Mouse (Mus musculus): Measurements from ENCODE around the gene Zrsr1. TPM values are rescaled to one million over a fixed set of nuclear protein-coding genes. Genes with fewer than 3 reads are reported as not detected.

Zrsr1 gene
- polyA plus RNA-seq, 1 experiment: 1.9 TPM

- no peak for TF ChIP-seq GATA1 (IDR thresholded peaks at IDR 0.05; ENCODE audit: low read length)
These were observed 15.6 kb downstream of the Zrsr1 start for GRCm38 (mm10) chr11:22987357-22987756.

DNA sequence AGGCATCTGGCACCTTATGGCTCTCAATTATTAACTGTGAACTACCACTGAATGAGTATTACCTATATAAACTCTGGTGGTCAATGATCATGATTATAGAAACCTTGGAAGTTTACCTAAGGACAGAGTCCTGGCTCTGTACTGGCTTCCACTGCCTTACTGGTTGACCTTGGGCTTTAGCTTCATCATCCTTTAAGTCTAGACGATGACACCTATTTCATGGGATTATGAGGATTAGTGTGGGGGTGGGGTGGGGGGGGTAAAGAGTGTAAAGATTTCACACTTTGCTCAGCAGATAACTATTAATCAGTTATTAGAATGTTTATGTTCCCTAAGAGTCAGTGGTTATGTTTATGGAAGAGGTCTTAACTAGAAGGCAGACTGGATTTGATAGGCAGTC, 18.0 kb downstream of the Zrsr1 start:
- TF ChIP-seq GATA1 (IDR thresholded peaks at IDR 0.05; ENCODE audit: low read length): no peak

DNA sequence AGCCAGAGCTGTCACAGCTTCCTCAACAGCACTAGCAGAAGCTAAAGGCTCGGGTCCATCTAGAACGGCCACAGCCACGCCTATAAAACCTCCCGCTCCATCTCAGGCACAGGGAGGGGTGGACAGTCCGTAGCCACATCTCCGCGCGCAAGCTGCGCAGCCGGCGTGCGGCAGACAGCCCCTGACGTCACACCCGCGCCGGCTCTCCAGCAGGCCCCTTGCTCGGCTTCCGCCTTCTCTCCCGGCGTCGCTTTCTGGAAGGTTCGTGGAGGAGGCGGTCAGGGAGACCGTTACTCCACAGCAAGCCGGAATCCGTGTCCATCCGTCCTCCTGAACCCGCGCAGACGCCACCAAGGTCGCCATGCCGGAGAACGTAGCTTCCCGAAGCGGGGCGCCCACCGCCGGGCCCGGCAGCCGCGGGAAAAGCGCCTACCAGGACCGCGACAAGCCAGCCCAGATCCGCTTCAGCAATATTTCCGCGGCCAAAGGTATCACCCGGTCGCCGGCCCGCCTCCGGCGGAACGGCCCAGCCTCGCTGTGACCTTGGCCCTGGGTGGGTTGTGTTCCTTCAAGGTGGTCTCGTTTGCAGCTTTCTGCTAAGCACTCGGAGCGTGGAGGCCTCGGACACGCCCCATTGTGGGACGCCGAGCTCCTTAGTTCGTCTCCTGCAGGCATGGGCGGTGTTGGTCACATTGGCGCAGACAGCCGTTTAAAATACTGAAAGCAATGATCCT, 18.8 kb downstream of the Zrsr1 start, which contains the start of gene Cct4:
Cct4 (plus strand) TSS at position 127 of the 734 bp plus-strand sequence.
- TF ChIP-seq GATA1 (IDR thresholded peaks at IDR 0.05; ENCODE audit: low read length): no peak

DNA sequence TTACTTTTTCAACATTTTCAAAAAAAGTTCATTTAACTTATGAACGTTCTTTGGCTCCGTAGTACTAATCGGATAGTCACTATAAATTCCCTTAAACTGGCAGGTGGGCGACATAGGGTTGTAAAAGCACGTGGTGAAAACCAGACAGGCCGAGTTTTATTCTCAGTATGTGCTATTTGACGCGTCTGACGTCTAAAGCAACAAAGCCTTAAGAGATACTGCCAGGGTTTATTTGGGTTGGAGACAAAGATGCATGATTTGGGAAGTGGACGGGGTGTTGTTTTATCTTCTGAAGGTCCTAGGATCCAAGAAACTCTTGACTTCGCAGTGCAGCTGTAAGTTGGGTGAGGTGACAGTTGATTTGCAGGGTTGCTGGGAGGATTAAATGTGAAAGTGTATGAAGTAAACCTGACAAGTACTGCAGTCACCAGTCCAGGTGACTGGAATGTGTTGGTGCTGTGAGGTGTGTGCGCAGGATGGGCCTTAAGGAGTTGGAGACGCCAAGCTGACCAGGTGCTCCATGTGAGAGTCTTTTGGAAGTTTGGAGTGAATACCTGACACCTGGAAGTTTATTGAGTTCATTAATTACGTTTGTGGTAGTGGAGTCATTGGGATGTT, 19.5 kb downstream of the Zrsr1 start:
- no peak for TF ChIP-seq GATA1 (IDR thresholded peaks at IDR 0.05; ENCODE audit: low read length)

DNA sequence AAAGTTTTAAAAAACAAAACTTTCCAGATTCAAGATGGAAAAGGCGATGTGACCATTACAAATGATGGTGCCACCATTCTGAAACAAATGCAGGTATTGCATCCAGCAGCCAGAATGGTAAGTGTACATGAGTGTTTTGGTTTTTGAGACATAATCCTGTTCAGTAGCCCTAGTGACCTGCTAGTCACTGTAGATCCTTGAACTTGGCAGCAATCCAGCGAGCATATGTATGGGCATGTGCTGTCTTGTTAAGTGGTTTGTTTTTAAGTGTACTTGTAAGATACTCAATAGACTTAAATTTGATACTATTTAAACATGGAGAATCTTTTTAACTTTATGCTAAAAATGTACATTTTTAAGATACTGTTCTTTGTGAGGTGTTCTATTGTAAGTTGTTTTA, 22.5 kb downstream of the Zrsr1 start:
- no peak for TF ChIP-seq GATA1 (IDR thresholded peaks at IDR 0.05; ENCODE audit: low read length)

DNA sequence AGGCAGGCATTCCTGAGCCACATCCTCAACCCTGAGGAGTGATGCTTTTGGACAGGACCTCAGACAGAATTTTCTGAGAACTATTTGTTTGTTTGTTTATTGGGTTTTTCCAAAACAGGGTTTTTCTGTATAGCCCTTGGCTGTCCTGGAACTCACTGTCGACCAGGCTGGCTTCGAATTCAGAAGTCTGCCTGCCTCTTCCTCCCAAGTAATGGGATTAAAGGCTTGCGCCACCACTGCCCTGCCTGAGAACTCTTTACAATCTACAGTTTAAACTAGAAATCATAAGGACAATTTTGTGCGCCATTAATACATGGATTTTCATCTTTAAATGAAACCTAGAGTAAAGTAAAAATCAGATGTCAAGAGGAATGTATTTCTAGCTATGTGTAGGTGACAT, 23.7 kb downstream of the Zrsr1 start:
- TF ChIP-seq GATA1 (IDR thresholded peaks at IDR 0.05; ENCODE audit: low read length): no peak

DNA sequence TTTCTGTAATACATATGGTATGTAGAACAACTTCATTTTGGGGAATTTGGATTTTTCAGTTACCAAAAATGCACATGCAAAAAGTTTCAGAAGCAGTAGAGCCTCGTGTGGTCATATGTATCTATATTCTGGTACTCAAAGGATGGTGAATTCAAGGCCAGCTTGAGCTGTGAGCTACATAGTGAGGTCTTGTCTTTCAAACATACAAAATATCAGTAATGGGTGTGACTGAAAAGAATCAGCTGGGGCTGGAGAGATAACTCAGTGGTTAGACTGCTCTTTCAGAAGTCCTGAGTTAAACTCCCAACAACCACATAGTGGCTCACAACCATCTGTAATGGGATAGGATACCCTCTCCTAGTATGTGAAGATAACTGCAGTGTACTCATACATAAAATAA, 26.5 kb downstream of the Zrsr1 start:
- no peak for TF ChIP-seq GATA1 (IDR thresholded peaks at IDR 0.05; ENCODE audit: low read length)

DNA sequence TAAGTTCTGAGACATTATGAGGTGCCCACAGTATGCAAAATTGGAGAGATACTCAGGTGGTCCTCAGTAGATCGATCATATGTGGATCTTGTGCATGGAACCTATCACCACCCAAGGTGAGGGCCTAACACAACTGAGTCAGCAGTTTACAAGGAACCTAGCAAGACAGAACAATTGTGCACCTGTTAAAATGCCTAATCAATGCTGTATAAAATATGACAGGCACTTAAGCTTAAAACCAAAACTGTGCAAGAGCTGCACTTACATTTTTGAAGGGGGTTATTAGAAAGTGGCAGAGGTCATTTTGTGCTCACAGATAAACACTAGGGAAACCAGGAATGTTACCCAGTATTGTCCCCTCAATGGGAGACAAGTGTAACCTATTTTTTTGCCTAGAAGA, 33.5 kb downstream of the Zrsr1 start:
- no peak for TF ChIP-seq GATA1 (IDR thresholded peaks at IDR 0.05; ENCODE audit: low read length)

- TF ChIP-seq GATA1 (IDR thresholded peaks at IDR 0.05; ENCODE audit: low read length): no peak
These were observed 35.3 kb downstream of the Zrsr1 start for GRCm38 (mm10) chr11:23007166-23007480.

DNA sequence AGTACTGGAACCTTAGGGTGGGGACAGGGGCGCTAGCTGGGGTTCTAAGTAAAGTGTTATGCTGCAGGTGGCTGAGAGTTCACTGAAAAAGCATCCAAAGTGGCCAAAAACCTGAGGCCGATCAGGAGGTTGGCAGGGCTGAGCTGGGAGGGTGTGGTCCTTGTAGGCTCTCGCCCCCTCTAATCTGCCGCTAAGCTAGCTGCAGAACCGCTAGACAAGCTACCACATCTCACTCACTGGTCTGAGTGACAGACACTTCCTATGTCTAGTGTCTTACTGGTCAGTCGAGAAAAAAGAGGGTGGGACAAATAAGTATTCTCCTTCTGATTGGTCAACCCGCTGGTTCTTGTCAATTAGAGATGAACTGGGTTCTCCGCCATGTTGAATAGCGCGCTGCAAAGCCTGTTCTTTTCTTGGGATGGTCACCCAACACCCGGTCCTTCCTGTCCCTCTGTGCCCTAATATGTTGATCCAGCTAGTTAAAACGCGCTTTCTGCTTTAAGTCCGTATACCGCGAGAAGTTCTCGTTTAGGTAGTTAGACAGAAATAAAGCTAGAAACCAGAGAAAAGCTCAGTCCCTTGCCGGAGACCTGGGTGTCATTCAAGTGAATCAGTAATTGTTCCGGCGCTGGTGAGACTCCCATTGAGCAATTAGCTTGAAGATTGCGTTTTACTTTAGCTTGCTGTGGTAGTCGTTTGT, 35.8 kb downstream of the Zrsr1 start, which contains the start of gene Fam161a:
Fam161a (plus strand) TSS at position 51 of the 700 bp plus-strand sequence.
- no peak for TF ChIP-seq GATA1 (IDR thresholded peaks at IDR 0.05; ENCODE audit: low read length)

- no peak for TF ChIP-seq GATA1 (IDR thresholded peaks at IDR 0.05; ENCODE audit: low read length)
These were observed 36.5 kb downstream of the Zrsr1 start for GRCm38 (mm10) chr11:23008181-23008823.

DNA sequence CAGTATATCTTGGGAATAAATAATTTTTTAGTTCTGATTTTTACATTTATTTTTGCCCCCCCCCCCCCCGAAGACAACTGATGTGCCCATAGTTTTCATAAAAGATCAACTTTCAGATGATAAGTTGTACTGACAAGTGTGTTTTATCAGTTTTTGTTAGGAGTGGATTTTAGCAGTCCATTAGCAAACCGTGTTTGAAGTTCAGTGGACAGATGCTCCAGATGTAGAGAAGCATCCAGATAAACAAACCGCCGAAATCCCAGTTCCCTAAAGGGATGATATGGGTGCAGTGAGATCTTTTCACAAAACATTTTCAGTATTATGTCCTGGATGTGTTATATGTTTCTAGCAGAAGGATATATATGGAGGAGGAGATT, 37.0 kb downstream of the Zrsr1 start:
- TF ChIP-seq GATA1 (IDR thresholded peaks at IDR 0.05; ENCODE audit: low read length): no peak

- no peak for TF ChIP-seq GATA1 (IDR thresholded peaks at IDR 0.05; ENCODE audit: low read length)
These were observed 41.3 kb downstream of the Zrsr1 start for GRCm38 (mm10) chr11:23013096-23013495.

DNA sequence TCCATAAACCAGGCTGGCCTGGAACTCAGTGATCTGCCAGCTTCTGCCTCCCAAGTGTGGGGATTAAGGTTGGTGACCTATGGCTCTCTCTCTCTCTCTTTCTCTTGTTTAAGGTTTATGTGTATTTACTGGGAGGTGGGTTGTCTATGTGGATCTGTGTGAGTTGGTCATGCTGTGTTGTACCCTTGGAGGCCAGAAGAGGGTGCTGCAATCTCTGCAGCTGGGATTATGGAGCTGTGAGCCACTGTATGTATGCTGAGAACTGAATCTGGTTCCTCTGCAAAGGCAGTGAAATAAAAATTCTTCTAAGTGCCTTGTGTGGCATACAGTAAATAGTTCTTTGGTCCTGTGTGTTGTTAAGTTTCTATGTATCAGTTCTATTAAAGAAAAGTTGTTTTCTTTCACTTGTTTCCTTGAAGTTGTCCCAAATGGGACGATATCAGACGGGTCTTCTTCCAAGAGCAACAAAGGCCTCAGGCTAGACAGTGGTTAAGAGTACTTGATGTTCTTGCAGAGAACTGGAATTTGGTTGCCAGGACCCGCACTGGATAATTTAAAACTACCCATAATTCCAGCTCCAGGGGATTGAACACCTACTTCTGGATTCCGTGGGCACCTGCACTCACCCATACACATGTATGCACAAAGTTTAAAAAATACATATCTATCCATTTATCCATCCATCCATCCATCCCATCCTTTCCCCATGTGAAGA, 41.9 kb downstream of the Zrsr1 start:
- TF ChIP-seq GATA1 (IDR thresholded peaks at IDR 0.05; ENCODE audit: low read length): no peak

GRCm38 (mm10) chr11:23014996-23015395, 43.2 kb downstream of the Zrsr1 start:
- TF ChIP-seq GATA1 (IDR thresholded peaks at IDR 0.05; ENCODE audit: low read length): no peak

Measured in G1E-ER4 (cell line).